Mouse (Mus musculus) cerebellum, postnatal 14 days (tissue): Measurements from ENCODE around the gene Gria4.
"Not testable (repeated sequence)": the region's sequence is repeated elsewhere in the genome, so short reads cannot be mapped to it uniquely, and the experiment has no call there.

Experiments used
- DNase-seq, 2 experiments: peaks; one replicate each; pipeline ENCODE4 v3.0.0; 2021; ENCODE audit warnings: mixed read lengths in 2 of 2

The Gria4 gene

GRCm38 (mm10) chr9:4555415-4555959 is 240.5 kb downstream of the Gria4 start:
- DNase-seq: no peak

- no peak for DNase-seq
Measured at GRCm38 (mm10) chr9:4539218-4539617, 256.8 kb downstream of the Gria4 start.

DNA sequence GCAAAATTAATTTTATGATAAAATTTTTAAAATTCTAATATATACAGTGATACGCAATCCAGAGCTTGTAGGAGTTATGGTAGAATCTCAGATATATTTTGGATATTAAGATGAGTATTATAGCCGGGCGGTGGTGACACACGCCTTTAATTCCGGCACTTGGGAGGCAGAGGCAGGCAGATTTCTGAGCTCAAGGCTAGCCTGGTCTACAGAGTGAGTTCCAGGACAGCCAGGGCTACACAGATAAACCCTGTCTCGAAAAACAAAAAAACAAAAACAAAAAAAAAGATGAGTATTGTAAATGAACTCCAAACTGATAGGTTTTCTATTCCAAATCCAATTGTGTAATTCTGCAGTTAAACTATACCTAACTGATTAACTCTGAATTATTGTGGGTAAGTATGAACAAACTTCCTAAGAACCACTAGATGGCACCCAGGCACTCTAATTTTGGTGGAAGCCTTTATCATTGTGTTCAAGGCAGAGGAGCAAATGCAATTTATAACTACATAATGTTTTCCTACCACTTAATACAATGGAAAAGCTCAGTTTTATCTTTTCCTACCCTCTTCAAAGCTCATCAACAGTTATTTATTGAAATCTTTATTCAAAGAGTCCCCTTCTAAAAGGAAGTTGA is 259.4 kb downstream of the Gria4 start:
- DNase-seq: peak; percentile 30 to 51

GRCm38 (mm10) chr9:4514563-4514885 is 281.5 kb downstream of the Gria4 start:
- DNase-seq: no peak

GRCm38 (mm10) chr9:4513796-4514562 is 282.1 kb downstream of the Gria4 start:
- no peak for DNase-seq

- DNase-seq: no peak
Measured at GRCm38 (mm10) chr9:4506086-4506485, 289.9 kb downstream of the Gria4 start.

- DNase-seq: no peak
Measured at GRCm38 (mm10) chr9:4505087-4505486, 290.9 kb downstream of the Gria4 start.

DNA sequence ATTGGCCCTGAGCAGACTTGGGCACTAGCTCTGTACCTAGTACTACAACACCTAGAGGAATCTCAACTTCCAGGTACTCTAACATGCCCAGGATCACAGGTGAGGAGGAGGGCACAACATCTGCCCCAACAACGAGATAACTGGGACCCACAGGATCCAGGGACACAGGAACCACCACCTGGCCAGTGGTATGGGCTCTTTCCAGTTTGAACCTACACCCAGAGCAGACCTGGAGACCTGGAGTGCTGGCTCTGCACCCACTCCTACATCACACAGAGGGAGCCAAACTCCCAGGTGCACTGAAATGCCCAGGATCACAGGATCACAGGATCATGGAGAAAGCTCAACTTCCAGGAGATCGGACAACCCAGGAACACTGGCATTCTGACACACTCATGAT is 309.6 kb downstream of the Gria4 start:
- no peak for DNase-seq

DNA sequence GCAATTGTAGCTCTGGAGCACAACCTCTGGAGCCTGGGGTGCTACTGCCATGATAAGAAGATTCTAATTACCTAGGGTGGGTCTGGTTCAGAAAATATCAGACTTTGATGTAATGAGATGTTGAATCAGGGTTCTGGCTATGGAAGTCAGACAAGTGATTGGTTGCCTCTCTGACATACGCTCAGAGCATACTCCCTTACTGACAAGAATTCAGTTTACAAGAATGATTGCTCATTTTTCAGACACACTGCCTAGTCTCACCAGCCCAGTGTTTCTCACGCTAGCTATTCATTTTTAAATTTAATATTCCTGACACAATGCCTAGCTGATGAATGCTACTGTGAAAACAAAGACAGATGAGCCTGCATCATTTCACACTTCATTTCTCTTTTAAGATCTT is 311.5 kb downstream of the Gria4 start:
- DNase-seq: no peak

DNA sequence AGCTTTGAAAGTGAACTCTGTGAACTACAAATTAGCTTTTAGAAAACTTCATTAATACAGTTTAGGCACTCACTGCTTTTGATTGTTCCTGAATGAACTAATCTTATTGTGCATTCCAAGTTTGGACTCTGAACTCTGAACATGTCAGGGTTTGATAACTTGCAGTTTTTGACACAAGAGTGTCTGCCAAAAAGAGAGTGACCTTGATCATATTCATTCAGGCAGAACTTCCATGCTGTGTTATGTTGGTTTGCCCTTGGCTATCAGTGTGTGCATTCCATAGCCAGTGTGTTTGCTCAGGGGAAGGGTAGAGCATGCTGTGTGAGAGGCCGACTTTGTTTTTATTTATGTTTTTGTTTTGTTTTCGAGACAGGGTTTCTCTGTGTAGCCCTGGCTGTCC is 325.2 kb downstream of the Gria4 start:
- DNase-seq: peak in 1 of 2 experiments; percentile 44

DNA sequence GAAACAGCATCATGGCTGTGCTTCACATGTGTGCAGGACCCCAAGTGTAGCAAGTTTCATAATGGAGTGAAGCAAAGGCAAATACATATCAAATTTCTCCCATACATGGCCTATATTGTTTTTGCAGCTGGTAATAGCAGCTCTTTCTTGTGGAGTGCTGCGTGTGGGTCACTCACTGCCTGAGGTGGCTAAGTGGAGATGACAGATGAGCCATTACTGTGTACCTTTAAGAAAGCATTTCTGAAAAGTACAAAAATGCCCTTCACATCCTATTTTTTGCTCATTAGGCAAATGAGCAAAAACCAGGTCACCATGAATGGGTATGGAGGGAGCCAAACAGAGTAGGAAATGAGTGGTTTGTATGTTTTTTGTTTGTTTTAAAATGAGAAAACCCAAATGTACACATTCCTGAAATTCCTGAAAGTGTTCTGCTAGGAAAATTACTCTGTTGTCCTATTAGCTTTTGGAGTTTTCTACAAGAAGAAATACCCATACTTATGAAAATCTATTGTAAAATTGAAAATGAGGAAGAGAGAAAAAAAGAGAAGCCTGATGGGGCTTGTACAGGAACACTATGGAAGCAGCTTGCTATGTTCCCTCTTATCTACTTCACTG is 336.5 kb downstream of the Gria4 start:
- no peak for DNase-seq

DNA sequence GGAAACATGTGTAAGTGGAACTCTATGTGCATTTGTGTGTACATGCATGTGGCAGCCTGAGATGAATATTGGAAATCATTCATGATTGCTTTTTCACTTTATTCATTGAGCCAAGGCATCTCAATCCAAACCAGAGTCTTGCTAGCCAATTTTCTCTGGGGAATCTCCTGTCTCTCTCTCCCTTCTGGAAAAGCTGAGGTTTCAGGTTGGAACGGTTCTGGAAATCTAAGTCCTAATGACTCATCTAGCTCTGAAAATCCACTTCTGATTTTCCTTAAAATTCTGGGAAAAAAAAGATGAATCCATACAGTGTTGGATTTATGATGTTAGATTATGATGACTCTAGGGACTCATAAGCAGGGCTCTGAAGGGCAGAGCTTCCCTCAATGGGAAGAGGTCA is 337.8 kb downstream of the Gria4 start:
- peak in 1 of 2 experiments; percentile 28 for DNase-seq

- peak; percentile 67 to 69 for DNase-seq
Measured at GRCm38 (mm10) chr9:4457644-4458043, 338.4 kb downstream of the Gria4 start.

DNA sequence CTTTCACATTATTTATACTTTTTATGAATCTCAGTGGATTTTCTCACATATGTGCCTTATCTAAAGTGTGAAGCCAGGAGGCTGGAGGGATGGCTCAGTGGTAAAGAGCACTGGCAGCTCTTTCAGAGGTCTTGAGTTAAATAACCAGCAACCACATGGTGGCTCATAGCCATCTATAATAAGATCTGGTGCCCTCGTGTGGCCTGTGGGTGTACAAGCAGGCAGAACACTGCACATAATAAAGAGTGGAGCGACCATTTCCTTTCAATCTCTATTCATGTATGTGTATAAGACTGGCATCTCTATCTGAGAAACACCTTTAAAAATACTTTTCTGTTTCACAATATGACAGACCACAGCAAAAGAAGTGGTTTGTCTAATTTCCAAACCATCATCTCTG is 353.1 kb downstream of the Gria4 start:
- peak; percentile 49 to 64 for DNase-seq

DNA sequence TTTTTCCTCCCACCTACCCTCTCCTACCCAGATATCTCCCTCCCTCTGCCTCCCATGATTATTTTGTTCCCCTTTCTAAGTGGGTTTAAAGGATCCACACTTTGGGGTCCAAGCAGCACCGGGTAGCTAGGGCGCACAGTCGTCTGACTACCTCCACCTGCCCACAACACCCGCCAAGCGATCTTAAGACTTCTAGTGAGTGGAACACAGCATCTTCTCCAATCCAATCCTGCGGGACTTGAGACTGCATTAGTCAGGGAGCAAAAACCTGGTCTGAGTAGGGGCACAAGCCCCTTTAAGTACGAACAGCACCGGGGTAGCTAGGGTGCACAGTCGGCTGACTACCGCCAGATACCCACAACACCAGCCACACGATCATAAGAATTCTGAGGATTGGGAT is 395.2 kb downstream of the Gria4 start:
- not testable (repeated sequence) for DNase-seq

DNA sequence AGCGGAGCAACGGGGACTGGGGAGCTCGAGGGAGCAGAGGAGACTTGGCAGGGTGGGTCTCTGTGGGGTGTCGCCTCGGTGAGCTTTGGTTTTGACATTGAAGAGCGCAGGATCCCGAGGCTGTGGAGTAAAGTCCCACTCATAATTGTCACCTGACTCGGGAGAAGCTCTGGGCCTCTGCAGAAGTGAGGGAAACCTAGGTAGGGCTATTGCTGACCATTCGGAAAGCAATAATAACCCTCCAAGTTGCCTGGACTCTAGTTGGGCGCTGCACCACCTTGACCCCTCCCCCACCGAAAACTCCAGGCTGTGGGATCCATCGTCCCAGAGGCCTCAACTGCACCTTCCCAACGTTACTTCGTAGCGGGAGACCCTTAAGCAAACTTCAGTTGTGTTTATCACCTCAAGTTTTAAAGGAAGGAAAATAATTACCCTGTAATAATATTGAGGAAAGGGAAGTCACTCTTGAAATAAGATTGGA is 419.4 kb downstream of the Gria4 start:
- DNase-seq: peak in 1 of 2 experiments; percentile 66

DNA sequence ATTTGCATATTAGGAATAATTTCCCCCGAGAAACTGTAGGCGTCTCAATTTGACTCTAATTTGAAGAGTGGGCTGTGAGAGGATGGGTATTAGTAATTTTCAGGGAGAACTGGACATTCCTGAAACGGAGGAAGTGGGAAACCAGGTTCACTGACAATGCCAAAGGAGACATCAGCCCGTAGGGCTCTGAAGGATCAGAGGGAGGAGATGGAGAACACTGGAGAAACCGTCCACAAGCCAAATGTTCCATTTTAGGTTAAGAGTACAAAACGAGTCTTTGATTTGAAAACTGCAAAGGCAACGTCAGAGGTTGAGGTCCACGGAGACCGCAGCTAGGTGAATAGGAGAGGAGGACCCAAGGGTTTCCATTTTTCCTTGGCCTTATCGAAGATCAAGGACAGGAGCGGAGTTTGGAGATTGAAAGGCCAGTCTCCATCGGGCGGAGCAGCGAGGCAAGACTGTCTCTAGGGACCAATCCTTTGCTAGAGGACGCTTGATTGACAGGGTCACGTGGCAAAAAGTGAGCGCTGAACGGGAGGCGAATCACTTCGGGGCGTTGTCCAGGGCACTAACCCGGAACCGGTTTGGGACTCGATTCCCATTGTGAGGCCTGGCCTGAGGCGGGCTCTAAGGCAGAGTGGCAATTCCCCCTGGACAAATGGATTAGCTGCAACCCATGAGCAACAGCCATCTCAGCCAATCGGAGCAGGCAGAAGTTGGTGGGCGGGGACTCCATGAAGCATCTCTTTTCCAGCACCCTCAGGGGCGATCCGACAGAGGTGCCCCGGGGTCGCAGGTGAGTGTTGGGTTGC is 420.0 kb downstream of the Gria4 start, which contains the start of gene Msantd4:
Msantd4 (plus strand) TSS at position 735 of the 812 bp plus-strand sequence.
- DNase-seq: peak; percentile 95 to 97
